Mouse (Mus musculus) leukemia stem cell, adult 10-12 weeks (primary cell): ENCODE measurements around the gene BC049730. TPM values are rescaled to one million over a fixed set of nuclear protein-coding genes. Genes with fewer than 3 reads are reported as not detected.

Source experiments
- polyA plus RNA-seq: library from polyadenylated mRNA; stranded (reverse); fragments of >175 nt; gene quantifications from 2 replicates; pipeline ENCODE4 v1.2.3, GENCODE M21; 2012; ENCODE audit warnings: low replicate concordance

Gene BC049730
- polyA plus RNA-seq: not detected in 2 replicates

GRCm38 (mm10) chr7:24708832-24709292 is at the start of gene BC049730:
BC049730 (plus strand) TSS chr7:24709242.

GRCm38 (mm10) chr7:24676575-24676974 is 32.5 kb upstream of the BC049730 start, which contains the start of gene Tex101:
Tex101 (minus strand) TSS chr7:24676675.

GRCm38 (mm10) chr7:24726808-24727207 is 17.8 kb downstream of the BC049730 start, which contains the start of gene Gm4763:
Gm4763 (minus strand) TSS chr7:24726908.

GRCm38 (mm10) chr7:24760211-24760610 is 51.2 kb downstream of the BC049730 start, which contains the start of gene Cd177:
Cd177 (minus strand) TSS chr7:24760311.

Other genes with a start within 250 kb of the BC049730 start
- 37.3 and 49.5 TPM in 2 replicates for gene Plaur, start 246.8 kb upstream of the BC049730 start, polyA plus RNA-seq
- gene Cadm4, start 227.2 kb upstream of the BC049730 start, polyA plus RNA-seq: 4.2 and 15.4 TPM in 2 replicates
- 13.1 and 23.9 TPM in 2 replicates for gene Zfp428, start 202.2 kb upstream of the BC049730 start, polyA plus RNA-seq
- not detected in 2 replicates for gene AC161166.1, start 196.8 kb upstream of the BC049730 start, polyA plus RNA-seq
- gene Irgq, start 178.6 kb upstream of the BC049730 start, polyA plus RNA-seq: 8.4 and 8.9 TPM in 2 replicates
- gene Pinlyp, start 163.1 kb upstream of the BC049730 start, polyA plus RNA-seq: not detected in 2 replicates
- 117 and 588 TPM in 2 replicates for gene Xrcc1, start 163.0 kb upstream of the BC049730 start, polyA plus RNA-seq
- 11.9 and 12.2 TPM in 2 replicates for gene Ethe1, start 121.7 kb upstream of the BC049730 start, polyA plus RNA-seq
- gene Zfp575, start 121.6 kb upstream of the BC049730 start, polyA plus RNA-seq: 0.47 and 1.9 TPM in 2 replicates
- gene Phldb3, start 98.5 kb upstream of the BC049730 start, polyA plus RNA-seq: 2.1 and 4.4 TPM in 2 replicates
- not detected in 2 replicates for gene Lypd3, start 72.7 kb upstream of the BC049730 start, polyA plus RNA-seq
- not detected in 2 replicates for gene Tex101, start 32.6 kb upstream of the BC049730 start, polyA plus RNA-seq
- gene Gm4763, start 17.7 kb downstream of the BC049730 start, polyA plus RNA-seq: not detected in 2 replicates
- 2.3 and 4.1 TPM in 2 replicates for gene Cd177, start 51.1 kb downstream of the BC049730 start, polyA plus RNA-seq
- not detected in 2 replicates for gene Ceacam10, start 68.0 kb downstream of the BC049730 start, polyA plus RNA-seq
- 2.4 TPM in 1 of 2 replicates, not detected in the other for gene Gm9844, start 153.0 kb downstream of the BC049730 start, polyA plus RNA-seq
- gene Lypd4, start 160.7 kb downstream of the BC049730 start, polyA plus RNA-seq: not detected in 2 replicates
- not detected in 2 replicates for gene Dmrtc2, start 160.8 kb downstream of the BC049730 start, polyA plus RNA-seq
- 787 and 2,493 TPM in 2 replicates for gene Rps19, start 175.1 kb downstream of the BC049730 start, polyA plus RNA-seq
- gene Cd79a, start 188.1 kb downstream of the BC049730 start, polyA plus RNA-seq: 103 and 452 TPM in 2 replicates
- 349 and 427 TPM in 2 replicates for gene Arhgef1, start 193.7 kb downstream of the BC049730 start, polyA plus RNA-seq
- gene Gm4881, start 235.3 kb downstream of the BC049730 start, polyA plus RNA-seq: not detected in 2 replicates